Mouse (Mus musculus): ENCODE results near the gene Opcml. TPM values are rescaled to one million over a fixed set of nuclear protein-coding genes. Genes with fewer than 3 reads are reported as not detected.

The Opcml gene
- total and polyA plus RNA-seq, 2 experiments from 2014 or later = 0.49 to 0.57 TPM

GRCm38 (mm10) chr9:27925650-27926049, 135.1 kb downstream of the Opcml start:
- Histone ChIP-seq H3K36me3 (replicated peaks; ENCODE audit: control insufficient read depth, insufficient read depth, low read length) (no peaks in the 10 kb centered on the region), H3K9ac (replicated peaks; ENCODE audit: low read depth, low read length) (no peak overlapping the region), H3K9me3 (replicated peaks; ENCODE audit: control insufficient read depth, low read length) (no peaks in the 10 kb centered on the region), H3K27ac (ENCODE audit: low read depth) (no peak overlapping the region), H3K27me3 (ENCODE audit: control insufficient read depth, insufficient read depth, low read length) (no peaks in the 10 kb centered on the region), H3K4me3 (ENCODE audit: low read depth, low read length) (no peak overlapping the region), H3K4me2 (ENCODE audit: low read depth, low read length) (no peak overlapping the region), H3K4me1 (ENCODE audit: control insufficient read depth, insufficient read depth) (no peaks in the 10 kb centered on the region)
- TF ChIP-seq CTCF (IDR thresholded peaks at IDR 0.05; ENCODE audit: low read depth) (no peak), EP300 (IDR thresholded peaks at IDR 0.05; ENCODE audit: low read depth) (no peak)
- DNase-seq (ENCODE audit: low spot score) (no peak), ATAC-seq (ENCODE audit: insufficient read depth, low read depth) (no peak)
- 65% methylated on average over 2 of the region's 2 CpGs for WGBS

- TF ChIP-seq CTCF (IDR thresholded peaks at IDR 0.05; ENCODE audit: low read depth) = no peak
- TF ChIP-seq EP300 (IDR thresholded peaks at IDR 0.05; ENCODE audit: low read depth) = no peak
- Histone ChIP-seq H3K36me3 (replicated peaks; ENCODE audit: control insufficient read depth, insufficient read depth, low read length) (no peaks in the 10 kb centered on the region), H3K9ac (replicated peaks; ENCODE audit: low read depth, low read length) (no peak overlapping the region), H3K27me3 (ENCODE audit: control insufficient read depth, insufficient read depth, low read length) (no peaks in the 10 kb centered on the region), H3K27ac (ENCODE audit: low read depth) (no peak overlapping the region), H3K4me1 (ENCODE audit: control insufficient read depth, insufficient read depth) (no peaks in the 10 kb centered on the region), H3K4me3 (ENCODE audit: low read depth, low read length) (no peak overlapping the region), H3K9me3 (replicated peaks; ENCODE audit: control insufficient read depth, low read length) (no peaks in the 10 kb centered on the region), H3K4me2 (ENCODE audit: low read depth, low read length) (no peak overlapping the region)
- DNase-seq (ENCODE audit: low spot score) (no peak), ATAC-seq (ENCODE audit: insufficient read depth, low read depth) (no peak)
Measured at GRCm38 (mm10) chr9:27937253-27937652, 146.7 kb downstream of the Opcml start.

DNA sequence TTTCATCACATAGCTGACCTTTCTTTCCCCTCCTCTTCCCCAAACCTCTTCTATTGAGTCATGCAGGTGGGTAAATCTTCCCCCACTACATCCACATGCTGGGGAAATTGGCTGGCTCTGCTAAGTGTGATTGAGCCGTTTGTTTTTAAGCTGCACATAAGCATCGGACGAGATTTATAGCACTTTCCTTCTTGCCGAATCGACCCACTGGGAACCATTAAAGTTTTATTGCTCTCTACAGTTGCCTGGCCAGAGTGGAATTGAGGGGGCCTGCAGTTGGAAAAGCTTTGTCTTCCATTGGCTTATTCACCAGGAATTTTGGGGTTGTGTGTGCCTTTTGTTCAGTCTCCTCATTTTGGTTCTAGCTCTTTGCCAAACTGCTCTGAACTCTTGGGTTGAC, 147.1 kb downstream of the Opcml start:
- H3K36me3 ChIP-seq (replicated peaks; ENCODE audit: control insufficient read depth, insufficient read depth, low read length) = no peaks in the 10 kb centered on the region
- no peak overlapping the region for H3K27ac ChIP-seq (ENCODE audit: low read depth)
- no peaks in the 10 kb centered on the region for H3K4me1 ChIP-seq (ENCODE audit: control insufficient read depth, insufficient read depth)
- no peaks in the 10 kb centered on the region for H3K27me3 ChIP-seq (ENCODE audit: control insufficient read depth, insufficient read depth, low read length)
- 86% methylated on average over 5 of the region's 5 CpGs for WGBS
- H3K4me3 ChIP-seq (ENCODE audit: low read depth, low read length) = no peak overlapping the region
- no peaks in the 10 kb centered on the region for H3K9me3 ChIP-seq (replicated peaks; ENCODE audit: control insufficient read depth, low read length)
- no peak overlapping the region for H3K9ac ChIP-seq (replicated peaks; ENCODE audit: low read depth, low read length)
- ATAC-seq (ENCODE audit: insufficient read depth, low read depth) = no peak
- no peak for DNase-seq (ENCODE audit: low spot score)
- no peak overlapping the region for H3K4me2 ChIP-seq (ENCODE audit: low read depth, low read length)
- no peak for TF ChIP-seq CTCF (IDR thresholded peaks at IDR 0.05; ENCODE audit: low read depth)
- no peak for TF ChIP-seq EP300 (IDR thresholded peaks at IDR 0.05; ENCODE audit: low read depth)

DNA sequence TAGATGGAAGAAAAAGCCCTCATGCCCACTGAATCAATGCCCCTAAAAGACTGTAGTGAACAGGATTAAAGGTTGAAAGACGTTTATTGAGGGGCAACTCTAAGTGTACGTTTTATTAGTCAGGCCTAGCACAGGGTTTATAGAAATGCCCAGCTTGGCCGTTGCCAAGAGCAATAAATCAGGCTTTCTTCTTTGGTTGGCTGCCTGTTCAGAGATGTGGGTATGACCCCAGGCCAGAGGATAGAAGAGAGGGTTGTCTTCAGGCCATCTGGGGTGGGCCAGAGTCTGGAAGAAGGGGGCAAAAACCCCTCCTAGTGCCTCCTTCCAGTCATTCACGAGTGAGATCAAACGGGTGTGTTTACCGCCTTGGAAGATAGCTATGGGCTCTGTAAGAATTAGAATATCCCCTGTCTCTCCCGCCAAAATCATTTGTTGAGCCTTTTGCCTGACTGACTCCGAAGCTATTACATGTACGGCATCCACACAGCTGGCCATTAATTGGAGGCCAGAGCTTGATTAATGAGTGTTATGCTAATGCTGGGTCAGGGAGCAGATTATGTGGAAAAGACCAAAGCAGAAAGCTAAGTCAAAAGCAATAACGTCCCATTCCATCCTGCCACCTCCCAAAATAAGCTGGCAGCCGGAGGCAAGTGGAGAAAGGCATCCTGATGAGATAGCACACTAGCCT, 154.9 kb downstream of the Opcml start:
- H3K4me3 ChIP-seq (ENCODE audit: low read depth, low read length) = no peak overlapping the region
- DNase-seq (ENCODE audit: low spot score) (no peak), ATAC-seq (ENCODE audit: insufficient read depth, low read depth) (no peak)
- TF ChIP-seq CTCF (IDR thresholded peaks at IDR 0.05; ENCODE audit: low read depth) = no peak
- no peak for TF ChIP-seq EP300 (IDR thresholded peaks at IDR 0.05; ENCODE audit: low read depth)
- no peak overlapping the region for H3K9ac ChIP-seq (replicated peaks; ENCODE audit: low read depth, low read length)
- no peaks in the 10 kb centered on the region for H3K36me3 ChIP-seq (replicated peaks; ENCODE audit: control insufficient read depth, insufficient read depth, low read length)
- no peaks in the 10 kb centered on the region for H3K9me3 ChIP-seq (replicated peaks; ENCODE audit: control insufficient read depth, low read length)
- no peaks in the 10 kb centered on the region for H3K4me1 ChIP-seq (ENCODE audit: control insufficient read depth, insufficient read depth)
- no peak overlapping the region for H3K27ac ChIP-seq (ENCODE audit: low read depth)
- no peak overlapping the region for H3K4me2 ChIP-seq (ENCODE audit: low read depth, low read length)
- no peaks in the 10 kb centered on the region for H3K27me3 ChIP-seq (ENCODE audit: control insufficient read depth, insufficient read depth, low read length)
- WGBS = 70% methylated on average over 11 of the region's 11 CpGs

- WGBS = 62% methylated on average over 5 of the region's 5 CpGs
- Histone ChIP-seq H3K36me3 (replicated peaks; ENCODE audit: control insufficient read depth, insufficient read depth, low read length) (no peaks in the 10 kb centered on the region), H3K4me1 (ENCODE audit: control insufficient read depth, insufficient read depth) (no peaks in the 10 kb centered on the region), H3K27ac (ENCODE audit: low read depth) (no peak overlapping the region), H3K9me3 (replicated peaks; ENCODE audit: control insufficient read depth, low read length) (no peaks in the 10 kb centered on the region), H3K4me3 (ENCODE audit: low read depth, low read length) (no peak overlapping the region), H3K27me3 (ENCODE audit: control insufficient read depth, insufficient read depth, low read length) (no peaks in the 10 kb centered on the region), H3K4me2 (ENCODE audit: low read depth, low read length) (no peak overlapping the region), H3K9ac (replicated peaks; ENCODE audit: low read depth, low read length) (no peak overlapping the region)
- TF ChIP-seq CTCF (IDR thresholded peaks at IDR 0.05; ENCODE audit: low read depth) = no peak
- TF ChIP-seq EP300 (IDR thresholded peaks at IDR 0.05; ENCODE audit: low read depth) = no peak
- DNase-seq (ENCODE audit: low spot score) (no peak), ATAC-seq (ENCODE audit: insufficient read depth, low read depth) (no peak)
Measured at GRCm38 (mm10) chr9:27951110-27951509, 160.5 kb downstream of the Opcml start.

GRCm38 (mm10) chr9:27961682-27962081, 171.1 kb downstream of the Opcml start:
- ATAC-seq (ENCODE audit: insufficient read depth, low read depth) (no peak), DNase-seq (ENCODE audit: low spot score) (no peak)
- Histone ChIP-seq H3K9ac (replicated peaks; ENCODE audit: low read depth, low read length) (no peak overlapping the region), H3K27me3 (ENCODE audit: control insufficient read depth, insufficient read depth, low read length) (no peaks in the 10 kb centered on the region), H3K4me3 (ENCODE audit: low read depth, low read length) (no peak overlapping the region), H3K36me3 (replicated peaks; ENCODE audit: control insufficient read depth, insufficient read depth, low read length) (no peaks in the 10 kb centered on the region), H3K9me3 (replicated peaks; ENCODE audit: control insufficient read depth, low read length) (no peaks in the 10 kb centered on the region), H3K27ac (ENCODE audit: low read depth) (no peak overlapping the region), H3K4me2 (ENCODE audit: low read depth, low read length) (no peak overlapping the region), H3K4me1 (ENCODE audit: control insufficient read depth, insufficient read depth) (peaks cover 3% of the 10 kb centered on the region)
- 75% methylated on average over 3 of the region's 3 CpGs for WGBS
- TF ChIP-seq EP300 (IDR thresholded peaks at IDR 0.05; ENCODE audit: low read depth) = no peak
- TF ChIP-seq CTCF (IDR thresholded peaks at IDR 0.05; ENCODE audit: low read depth) = no peak
